Mouse (Mus musculus) testis, adult 2 months (tissue): ENCODE measurements around the gene Kcnab1. TPM values are rescaled to one million over a fixed set of nuclear protein-coding genes. Genes with fewer than 3 reads are reported as not detected.

ENCODE experiments used
- H3K27ac ChIP-seq: fragments of 200-500 bp; 2 replicates; pipeline ENCODE4 v1.5.1; 2012; ENCODE audit warnings: low read depth, low read length; ENCODE audit not compliant: control insufficient read depth, insufficient read depth
- H3K27me3 ChIP-seq: fragments of 200-500 bp; 2 replicates; pipeline ENCODE4 v1.6.1; 2012; ENCODE audit warnings: mild to moderate bottlenecking, low read length, moderate library complexity; ENCODE audit not compliant: control insufficient read depth, insufficient read depth
- H3K36me3 ChIP-seq: fragments of 200-500 bp; 2 replicates; pipeline ENCODE4 v1.6.1; 2012; ENCODE audit warnings: mild to moderate bottlenecking, low read length; ENCODE audit not compliant: control insufficient read depth, insufficient read depth
- H3K4me1 ChIP-seq: fragments of 200-500 bp; 2 replicates; pipeline ENCODE4 v1.6.1; 2012; ENCODE audit warnings: low read length; ENCODE audit not compliant: control insufficient read depth, insufficient read depth
- H3K4me3 ChIP-seq: fragments of 200-500 bp; 2 replicates; pipeline ENCODE4 v1.5.1; 2012; ENCODE audit warnings: low read depth, mild to moderate bottlenecking, low read length, moderate library complexity, mixed read lengths; ENCODE audit not compliant: control insufficient read depth
- CTCF ChIP-seq: fragments of 200-500 bp; IDR thresholded peaks from 2 replicates; pipeline ENCODE4 v1.5.1; 2012; ENCODE audit warnings: low read depth, mild to moderate bottlenecking, inconsistent platforms, low read length, moderate library complexity; ENCODE audit not compliant: control insufficient read depth, insufficient read depth, insufficient replicate concordance
- POLR2A ChIP-seq: fragments of 200-500 bp; IDR thresholded peaks from 2 replicates; pipeline ENCODE4 v1.6.1; 2012; ENCODE audit warnings: low read depth, mild to moderate bottlenecking, inconsistent platforms, low read length, moderate library complexity; ENCODE audit not compliant: control insufficient read depth
- polyA plus RNA-seq: library from polyadenylated mRNA; depleted of rRNA; stranded (reverse); fragments of >200 nt; gene quantifications from 2 replicates; pipeline ENCODE4 v1.2.3, GENCODE M21; 2012

Gene Kcnab1
- polyA plus RNA-seq, 1 experiment: 2.5 TPM

- H3K27me3 ChIP-seq: no peaks in the 10 kb centered on the region
- H3K27ac ChIP-seq: no peak overlapping the region
- no peaks in the 10 kb centered on the region for H3K36me3 ChIP-seq
- TF ChIP-seq POLR2A (no peak), CTCF (no peak)
- H3K4me3 ChIP-seq: no peak overlapping the region
- no peaks in the 10 kb centered on the region for H3K4me1 ChIP-seq
These were observed 65.4 kb downstream of the Kcnab1 start for GRCm38 (mm10) chr3:65174564-65174963.

- Histone ChIP-seq H3K27me3 (no peaks in the 10 kb centered on the region), H3K36me3 (no peaks in the 10 kb centered on the region), H3K4me1 (no peaks in the 10 kb centered on the region), H3K4me3 (no peak overlapping the region), H3K27ac (no peak overlapping the region)
- TF ChIP-seq POLR2A: no peak
These were observed 66.6 kb downstream of the Kcnab1 start for GRCm38 (mm10) chr3:65175819-65176218.

GRCm38 (mm10) chr3:65176846-65177245, 67.7 kb downstream of the Kcnab1 start:
- H3K4me3 ChIP-seq: no peak overlapping the region
- no peaks in the 10 kb centered on the region for H3K27me3 ChIP-seq
- H3K36me3 ChIP-seq: no peaks in the 10 kb centered on the region
- no peaks in the 10 kb centered on the region for H3K4me1 ChIP-seq
- no peak overlapping the region for H3K27ac ChIP-seq
- TF ChIP-seq POLR2A (no peak), CTCF (no peak)

- H3K36me3 ChIP-seq: no peaks in the 10 kb centered on the region
- H3K4me1 ChIP-seq: no peaks in the 10 kb centered on the region
- no peaks in the 10 kb centered on the region for H3K27me3 ChIP-seq
- no peak overlapping the region for H3K27ac ChIP-seq
- H3K4me3 ChIP-seq: no peak overlapping the region
- TF ChIP-seq POLR2A (no peak), CTCF (no peak)
These were observed 78.9 kb downstream of the Kcnab1 start for GRCm38 (mm10) chr3:65187833-65188698.

GRCm38 (mm10) chr3:65200611-65201010, 91.4 kb downstream of the Kcnab1 start:
- Histone ChIP-seq H3K27ac (no peak overlapping the region), H3K4me3 (no peak overlapping the region), H3K36me3 (no peaks in the 10 kb centered on the region), H3K27me3 (no peaks in the 10 kb centered on the region), H3K4me1 (no peaks in the 10 kb centered on the region)
- TF ChIP-seq CTCF: no peak
- TF ChIP-seq POLR2A: no peak

- H3K27ac ChIP-seq: no peak overlapping the region
- TF ChIP-seq POLR2A (no peak), CTCF (no peak)
- H3K4me3 ChIP-seq: no peak overlapping the region
- H3K36me3 ChIP-seq: no peaks in the 10 kb centered on the region
- H3K4me1 ChIP-seq: no peaks in the 10 kb centered on the region
- no peaks in the 10 kb centered on the region for H3K27me3 ChIP-seq
These were observed 94.4 kb downstream of the Kcnab1 start for GRCm38 (mm10) chr3:65203361-65204117.

GRCm38 (mm10) chr3:65204356-65205075, 95.3 kb downstream of the Kcnab1 start:
- H3K4me1 ChIP-seq: no peaks in the 10 kb centered on the region
- H3K27me3 ChIP-seq: no peaks in the 10 kb centered on the region
- no peak overlapping the region for H3K4me3 ChIP-seq
- H3K36me3 ChIP-seq: no peaks in the 10 kb centered on the region
- no peak overlapping the region for H3K27ac ChIP-seq
- TF ChIP-seq POLR2A: no peak
- no peak for TF ChIP-seq CTCF
